Comparison of ENCODE assay signal across 23 mouse cellular contexts in the genomic region with DNA sequence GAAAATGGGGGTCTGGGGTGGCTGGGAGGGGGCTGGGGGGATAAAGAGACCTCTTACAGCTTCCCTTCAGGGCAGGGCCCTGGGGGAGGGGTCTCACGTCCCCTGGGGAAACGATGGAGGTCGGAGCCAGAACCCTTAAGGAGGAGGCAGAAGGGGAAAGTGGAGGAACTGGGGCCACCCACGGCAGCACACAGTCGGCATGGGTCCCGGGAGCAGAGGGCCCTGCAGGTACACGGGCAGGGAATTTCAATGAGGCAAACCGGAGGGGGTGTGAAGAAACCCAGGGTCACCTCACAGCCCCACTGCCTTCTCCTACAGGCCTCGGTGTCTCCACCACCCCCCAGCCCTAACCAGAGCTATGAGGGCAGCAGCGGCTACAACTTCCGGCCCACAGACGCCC. TPM values are rescaled to one million over a fixed set of nuclear protein-coding genes. Genes with fewer than 3 reads are reported as not detected.
DNase-seq lines count a peak whose midpoint lies in the region; TF ChIP-seq lines count a peak whose summit lies in the region.
"Had no signal": no experiment of that assay in that cellular context is flagged by ENCODE, and none has a peak within 500 bp of the region (broad histone marks: within the 10 kb centered on the region; RNA-seq: fewer than 3 reads in every experiment).

No protein-coding gene starts in this region.

- H3K27ac ChIP-seq in testis, adult 2 months (ENCODE audit: control insufficient read depth, insufficient read depth, low read depth, low read length), result no peak overlapping the region
- H3K27ac ChIP-seq: forebrain, embryonic 12.5 days; left cerebral cortex, adult 2 months; liver, embryonic 14.5 days; lung, embryonic 15.5 days had no signal

- peaks cover 2% of the 10 kb centered on the region for H3K36me3 ChIP-seq in testis, adult 2 months (ENCODE audit: control insufficient read depth, insufficient read depth, low read length)

- no peak for TF ChIP-seq POLR2A in testis, adult 2 months (IDR thresholded peaks at IDR 0.05; ENCODE audit: control insufficient read depth, low read depth, low read length)

- H3K4me1 ChIP-seq in testis, adult 2 months (ENCODE audit: control insufficient read depth, insufficient read depth, low read length), result peaks cover 44% of the 10 kb centered on the region

- no peaks in the 10 kb centered on the region for H3K27me3 ChIP-seq in testis, adult 2 months (ENCODE audit: control insufficient read depth, insufficient read depth, low read length)
- H3K27me3 ChIP-seq: forebrain, embryonic 12.5 days; heart, embryonic 12.5 days; lung, embryonic 15.5 days; megakaryocyte, embryonic 14.5 days had no signal

- peak; percentile 54 for DNase-seq in cerebellum, adult 11-12 months
- DNase-seq in cerebellum, postnatal 10 days, result no peak
- peak; percentile 16 for DNase-seq in kidney, postnatal 10 days
- DNase-seq in kidney, adult 11 months, result no peak
- no peak for DNase-seq in testis, postnatal 14 days (ENCODE audit: low spot score)
- no peak for DNase-seq in frontal cortex, adult 2 months (ENCODE audit: extremely low spot score in 1 of 2, low spot score in 1 of 2)
- DNase-seq in embryo, embryonic 10.5 days (ENCODE audit: low spot score), result no peak
- DNase-seq: adrenal gland, postnatal 14 days; heart, adult 18-20 months; heart, postnatal 10 days; kidney, adult 18-20 months; layer of hippocampus, adult 9-11 months; lung, postnatal 36 days; midbrain, embryonic 14.5 days; right cerebral cortex, adult 18-20 months had no signal

- peak overlapping the region; percentile 19 for H3K4me3 ChIP-seq in testis, adult 2 months (ENCODE audit: control insufficient read depth, low read depth, low read length)
- H3K4me3 ChIP-seq: erythroblast, embryonic 14.5 days; forebrain, embryonic 12.5 days; heart, embryonic 12.5 days; left cerebral cortex, adult 2 months; lung, embryonic 15.5 days; megakaryocyte, embryonic 14.5 days had no signal

- no peak for TF ChIP-seq CTCF in testis, adult 2 months (IDR thresholded peaks at IDR 0.05; ENCODE audit: control insufficient read depth, insufficient read depth, insufficient replicate concordance, low read depth, low read length)

RNA-seq across cellular contexts. Expression of gene Cuta, which starts 2.9 kb away (rescaled TPM):
- 24.0 and 30.9 TPM in 2 replicates for polyA plus RNA-seq in testis, adult 2 months (2012; rRNA removed)
- 120 and 132 TPM in 2 replicates for polyA plus RNA-seq in frontal cortex, adult 2 months (2012; rRNA removed)

RNA-seq across cellular contexts. Expression of gene Phf1, which starts 3.6 kb away (rescaled TPM):
- 132 and 136 TPM in 2 replicates for polyA plus RNA-seq in testis, adult 2 months (2012; rRNA removed)
- 44.1 and 44.7 TPM in 2 replicates for polyA plus RNA-seq in frontal cortex, adult 2 months (2012; rRNA removed)

RNA-seq across cellular contexts. Expression of gene Syngap1, which starts 4.6 kb away (rescaled TPM):
- polyA plus RNA-seq in testis, adult 2 months (2012; rRNA removed), result 109 and 113 TPM in 2 replicates
- 212 and 226 TPM in 2 replicates for polyA plus RNA-seq in frontal cortex, adult 2 months (2012; rRNA removed)

RNA-seq across cellular contexts. Expression of gene Kifc5b, which starts 19.6 kb away (rescaled TPM):
- 6.5 TPM in 2 replicates for polyA plus RNA-seq in testis, adult 2 months (2012; rRNA removed)
- 4.2 and 4.5 TPM in 2 replicates for polyA plus RNA-seq in frontal cortex, adult 2 months (2012; rRNA removed)

RNA-seq across cellular contexts. Expression of gene Zbtb9, which starts 36.5 kb away (rescaled TPM):
- polyA plus RNA-seq in testis, adult 2 months (2012; rRNA removed), result 9.8 and 11.9 TPM in 2 replicates
- polyA plus RNA-seq in frontal cortex, adult 2 months (2012; rRNA removed), result 16.7 and 17.4 TPM in 2 replicates

Comparison
In these comparisons a context has a peak if more than half of its experiments do, and no peak if none do; other contexts are left out.
1. DNase-seq: peak in cerebellum, adult 11-12 months (single experiment) and kidney, postnatal 10 days (single experiment); none in cerebellum, postnatal 10 days (0 of 2), kidney, adult 11 months (single experiment), testis, postnatal 14 days (single experiment), frontal cortex, adult 2 months (0 of 2) and embryo, embryonic 10.5 days (single experiment).